Mouse (Mus musculus): ENCODE measurements around the gene Fis1. TPM values are rescaled to one million over a fixed set of nuclear protein-coding genes. Genes with fewer than 3 reads are reported as not detected.
A peak's percentile ranks its signal among the peaks of the same experiment; 100 is the strongest.

The Fis1 gene
- total RNA-seq, 2 experiments from 2014 or later, result 256 to 271 TPM

DNA sequence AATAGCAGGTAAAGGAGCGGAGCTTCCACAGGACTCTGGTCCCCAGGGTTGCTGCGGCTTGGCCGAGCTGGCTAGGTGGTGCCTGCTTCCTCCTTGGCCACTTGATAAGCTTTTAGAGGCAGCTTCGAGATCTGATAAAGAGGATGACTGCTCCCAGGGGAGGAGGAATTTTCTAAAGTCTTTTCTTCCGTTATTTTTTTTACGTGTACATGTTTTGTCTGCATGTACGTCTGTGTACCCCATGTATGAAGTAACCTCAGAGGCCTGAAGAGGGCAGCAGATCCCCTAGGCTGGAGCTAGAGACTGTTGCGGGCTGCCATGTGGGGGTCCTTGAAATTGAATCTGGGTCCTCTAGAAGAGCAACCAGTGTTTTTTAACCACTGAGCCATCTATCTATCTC, 27.9 kb downstream of the Fis1 start:
- no peak overlapping the region for H3K27ac ChIP-seq

DNA sequence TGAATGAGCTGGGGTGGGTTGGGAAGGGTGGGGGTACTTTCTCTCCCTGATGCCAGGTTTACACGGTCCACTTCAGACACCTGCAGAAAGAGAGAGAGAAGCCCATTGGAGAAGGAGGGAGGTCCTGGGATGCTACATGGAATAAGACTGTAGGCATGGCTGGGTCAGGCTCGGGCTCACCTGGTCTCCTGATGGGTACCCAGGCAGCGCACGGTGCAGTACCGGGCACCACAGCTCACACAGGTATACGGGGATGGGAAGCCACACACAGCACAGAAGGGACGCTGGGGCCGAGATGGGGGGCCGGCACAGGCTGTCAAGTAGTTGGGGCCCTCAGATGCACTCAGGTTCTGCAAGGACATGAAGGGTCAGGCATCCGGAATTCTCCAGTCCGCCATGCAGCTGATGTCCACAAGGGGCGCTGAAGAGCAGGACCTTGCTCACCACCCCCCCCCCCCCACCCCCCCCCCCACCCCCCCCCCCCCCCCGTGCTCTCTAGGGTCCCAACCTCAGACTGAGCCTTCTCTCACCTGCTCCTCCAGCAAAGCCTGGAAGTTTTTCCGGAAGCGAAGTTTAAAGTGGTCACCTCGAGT, 29.4 kb downstream of the Fis1 start:
- DNase-seq (ENCODE audit: extremely low spot score in 1 of 2, low spot score in 2 of 2), result no peak
- no peak overlapping the region for H3K4me3 ChIP-seq
- no peak overlapping the region for H3K27ac ChIP-seq
- TF ChIP-seq CTCF (IDR thresholded peaks at IDR 0.05), result peak; percentile 54
- intact Hi-C loops (cut with DNase I), result loop anchor here (10.0 kb wide), 1 partner anchor 622 kb away; the partner anchor contains the start of gene Mospd3

More for the DNA sequence above, 27.9 kb downstream of the Fis1 start:
- TF ChIP-seq CTCF (IDR thresholded peaks at IDR 0.05), result peak; percentile 44
- H3K4me3 ChIP-seq, result no peak overlapping the region
- DNase-seq (ENCODE audit: extremely low spot score in 1 of 2, low spot score in 2 of 2), result no peak
- intact Hi-C loops (cut with DNase I), result loop anchor here (10.0 kb wide), 1 partner anchor 624 kb away; the partner anchor contains the start of gene Mospd3

DNA sequence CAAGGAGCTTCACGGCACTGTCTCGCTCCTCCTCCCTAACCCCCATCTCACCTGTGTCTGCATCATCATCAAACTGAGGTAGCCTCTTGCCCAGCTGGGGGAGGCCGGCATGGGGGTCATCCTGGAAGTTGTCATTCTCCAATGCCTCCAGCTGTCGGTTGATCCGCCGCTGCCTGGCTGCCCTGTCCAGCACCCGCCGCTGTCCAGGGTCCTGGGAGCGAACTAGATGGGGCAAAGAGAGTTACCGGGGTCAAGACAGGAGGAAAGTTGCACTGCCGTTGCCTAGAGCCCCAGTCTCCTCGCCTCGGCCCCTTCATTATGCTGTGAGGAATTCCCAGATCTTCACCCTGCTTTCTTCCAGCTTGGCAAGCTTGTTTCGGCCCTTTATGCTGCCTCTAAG, 31.8 kb downstream of the Fis1 start:
- no peak for TF ChIP-seq CTCF (IDR thresholded peaks at IDR 0.05)
- H3K4me3 ChIP-seq, result no peak overlapping the region
- intact Hi-C loops (cut with DNase I), result loop anchor here (10.0 kb wide), 1 partner anchor 620 kb away; the partner anchor contains the start of gene Mospd3
- no peak for DNase-seq (ENCODE audit: extremely low spot score in 1 of 2, low spot score in 2 of 2)
- no peak overlapping the region for H3K27ac ChIP-seq

DNA sequence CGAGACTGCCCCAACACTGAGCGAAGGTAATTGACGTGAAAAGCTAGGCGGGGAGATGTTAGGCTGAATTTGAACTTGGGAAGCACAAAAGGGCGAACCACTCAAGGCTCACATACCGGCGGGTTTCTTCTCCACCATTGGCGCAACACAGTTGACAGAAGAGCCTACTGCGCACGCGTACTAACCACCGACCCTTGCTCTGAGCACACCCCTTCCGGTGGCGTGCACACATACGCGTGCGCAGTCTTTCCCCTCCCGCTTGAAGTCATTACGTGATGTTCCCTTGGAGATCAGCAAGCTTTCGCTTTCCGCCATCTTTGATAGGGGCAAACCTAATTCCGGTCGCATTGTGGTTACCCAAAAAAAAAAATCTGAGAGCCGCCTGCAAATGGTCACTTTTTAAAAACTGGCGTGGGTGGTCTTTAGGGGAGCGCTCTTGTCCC, 33.6 kb downstream of the Fis1 start, which contains the start of gene Plod3:
Gene Plod3 (plus strand): TSS at position 325 of the 443 bp plus-strand sequence.
- Histone ChIP-seq H3K27ac (peak within 1 kb of the TSS; percentile 98), H3K4me3 (peak within 1 kb of the TSS; percentile 76)
- TF ChIP-seq CTCF (IDR thresholded peaks at IDR 0.05), result no peak; the same call in 1 of the 2 replicates
- intact Hi-C loops (cut with DNase I), result loop anchor here (1.0 to 10.0 kb wide), 3 partner anchors 24 to 618 kb away; partner anchors contain the start of gene Mospd3
- peak; percentile 93 to 96 for DNase-seq (ENCODE audit: extremely low spot score in 1 of 2, low spot score in 2 of 2)

DNA sequence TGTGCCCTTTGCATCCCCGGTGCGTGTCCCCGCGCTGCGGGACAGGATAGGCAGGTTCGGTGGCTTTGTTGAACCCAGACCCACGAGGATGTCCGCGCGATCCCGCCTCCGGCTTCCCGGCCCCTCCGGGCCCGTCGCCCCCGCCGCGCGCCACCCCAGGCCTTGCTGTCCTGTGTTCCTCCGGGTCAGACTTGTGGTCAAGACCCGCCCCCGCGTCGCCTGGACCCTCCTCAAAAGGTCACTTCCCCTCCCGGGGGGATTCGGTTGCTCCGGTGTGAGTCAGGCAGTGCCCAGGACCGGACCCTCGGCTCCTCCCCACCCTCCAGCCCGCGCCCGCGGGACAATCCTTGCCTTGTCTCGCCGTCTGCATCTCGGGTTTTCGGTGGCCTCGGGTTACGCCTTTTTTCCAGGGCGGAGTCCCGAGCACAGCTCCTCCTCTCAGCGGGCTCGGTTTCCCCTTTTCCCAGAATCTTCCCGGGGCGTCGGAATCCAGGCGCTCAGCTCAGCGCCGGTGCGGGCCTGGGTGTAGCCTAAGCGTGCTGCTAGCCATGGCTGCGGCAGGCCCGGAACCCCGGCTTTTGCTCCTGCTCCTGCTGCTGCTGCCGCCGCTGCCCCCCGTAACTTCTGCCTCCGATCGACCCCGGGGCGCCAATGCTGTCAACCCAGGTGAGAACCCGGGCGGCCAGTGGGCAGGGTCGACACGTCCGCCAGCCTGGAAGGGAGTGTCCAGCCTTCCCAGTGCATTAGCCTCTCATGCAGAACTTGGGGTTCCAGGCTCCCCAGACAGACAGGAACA, 34.3 kb downstream of the Fis1 start:
- TF ChIP-seq CTCF (IDR thresholded peaks at IDR 0.05), result no peak
- intact Hi-C loops (cut with DNase I), result loop anchor here (10.0 kb wide), 1 partner anchor 617 kb away; the partner anchor contains the start of gene Mospd3
- DNase-seq (ENCODE audit: extremely low spot score in 1 of 2, low spot score in 2 of 2), result peak; percentile 73 to 78

DNA sequence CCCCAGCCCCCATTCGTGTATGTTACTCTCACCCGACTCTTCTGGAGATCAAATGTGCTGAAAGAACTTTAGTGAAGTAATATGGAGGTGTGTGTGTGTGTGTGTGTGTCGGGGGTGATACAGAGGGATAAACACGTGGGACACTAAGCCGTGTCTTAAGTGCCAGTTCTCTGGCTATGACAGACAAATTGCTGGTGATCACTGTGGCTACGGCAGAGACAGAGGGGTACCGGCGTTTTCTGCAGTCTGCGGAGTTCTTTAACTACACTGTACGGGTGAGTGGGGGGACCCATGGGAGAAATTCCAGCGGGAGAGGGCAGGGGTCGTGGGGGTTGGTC, 34.8 kb downstream of the Fis1 start, which contains the start of gene Znhit1:
Gene Znhit1 (minus strand): TSS at position 88 of the 338 bp plus-strand sequence.
- no peak for DNase-seq (ENCODE audit: extremely low spot score in 1 of 2, low spot score in 2 of 2)
- no peak for TF ChIP-seq CTCF (IDR thresholded peaks at IDR 0.05)
- intact Hi-C loops (cut with DNase I), result loop anchor here (10.0 kb wide), 1 partner anchor 617 kb away; the partner anchor contains the start of gene Mospd3
- Histone ChIP-seq H3K27ac (peak within 1 kb of the TSS; percentile 98), H3K4me3 (peak within 1 kb of the TSS; percentile 76)

More for the DNA sequence above, 34.3 kb downstream of the Fis1 start:
- H3K27ac ChIP-seq, result peak overlapping the region; percentile 98
- H3K4me3 ChIP-seq, result peak overlapping the region; percentile 76

DNA sequence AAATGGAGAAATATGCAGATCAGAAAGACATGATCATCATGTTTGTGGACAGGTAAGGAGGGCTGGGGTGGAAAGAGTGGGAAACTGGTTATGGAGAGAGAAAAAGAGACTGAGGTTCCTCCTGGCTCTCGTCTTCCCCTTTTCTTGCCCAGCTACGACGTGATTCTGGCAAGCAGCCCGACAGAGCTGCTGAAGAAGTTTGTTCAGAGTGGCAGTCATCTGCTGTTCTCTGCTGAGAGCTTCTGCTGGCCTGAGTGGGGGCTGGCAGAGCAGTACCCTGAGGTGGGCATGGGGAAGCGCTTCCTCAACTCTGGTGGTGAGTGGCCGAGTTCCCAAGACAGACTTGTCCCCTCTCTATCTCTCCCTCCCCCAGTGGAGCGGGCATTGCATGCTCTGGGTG, 35.3 kb downstream of the Fis1 start:
- peak overlapping the region; percentile 76 for H3K4me3 ChIP-seq
- no peak overlapping the region for H3K27ac ChIP-seq
- no peak for TF ChIP-seq CTCF (IDR thresholded peaks at IDR 0.05)
- intact Hi-C loops (cut with DNase I), result loop anchor here (10.0 kb wide), 1 partner anchor 616 kb away; the partner anchor contains the start of gene Mospd3
- DNase-seq (ENCODE audit: extremely low spot score in 1 of 2, low spot score in 2 of 2), result no peak

DNA sequence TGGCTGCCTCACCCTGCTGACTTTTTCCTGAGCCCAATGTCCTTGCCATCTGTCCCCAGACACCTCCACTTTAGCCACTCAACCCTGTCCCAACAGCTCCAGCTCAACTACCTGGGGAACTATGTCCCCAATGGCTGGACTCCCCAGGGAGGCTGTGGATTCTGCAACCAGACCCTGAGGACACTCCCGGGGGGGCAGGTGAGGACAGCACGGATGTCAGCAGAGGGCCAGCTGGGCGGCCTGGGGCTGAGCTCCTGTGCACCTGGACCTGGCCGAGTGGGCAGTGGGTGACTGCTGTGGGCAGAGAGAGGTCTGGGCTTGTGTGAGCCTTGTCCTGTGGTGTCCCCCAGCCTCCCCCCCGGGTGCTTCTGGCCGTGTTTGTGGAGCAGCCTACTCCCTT, 36.7 kb downstream of the Fis1 start:
- no peak for TF ChIP-seq CTCF (IDR thresholded peaks at IDR 0.05)
- Histone ChIP-seq H3K4me3 (no peak overlapping the region), H3K27ac (no peak overlapping the region)
- no peak for DNase-seq (ENCODE audit: extremely low spot score in 1 of 2, low spot score in 2 of 2)
- intact Hi-C loops (cut with DNase I), result loop anchor here (10.0 kb wide), 1 partner anchor 615 kb away; the partner anchor contains the start of gene Mospd3

DNA sequence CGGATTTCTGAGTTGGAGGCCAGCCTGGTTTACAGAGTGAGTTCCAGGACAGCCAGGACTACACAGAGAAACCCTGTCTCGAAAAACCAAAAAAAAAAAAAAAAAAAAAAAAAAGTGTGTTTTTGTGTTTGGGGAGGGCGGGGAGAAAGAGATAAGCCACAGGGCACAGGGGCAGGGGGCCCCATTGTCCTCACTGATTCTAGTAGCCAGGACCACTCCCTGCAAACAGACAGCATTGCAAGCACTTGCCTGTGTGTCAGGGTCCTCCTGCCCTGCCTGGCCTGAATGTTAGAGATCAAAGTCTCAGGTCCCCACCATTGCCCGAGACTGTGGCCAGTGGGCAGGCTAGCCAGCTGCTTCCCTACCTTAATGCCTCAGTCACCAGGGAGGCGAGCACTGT, 46.4 kb downstream of the Fis1 start:
- Histone ChIP-seq H3K4me3 (no peak overlapping the region), H3K27ac (no peak overlapping the region)
- TF ChIP-seq CTCF (IDR thresholded peaks at IDR 0.05), result no peak
- no peak for DNase-seq (ENCODE audit: extremely low spot score in 1 of 2, low spot score in 2 of 2)
- intact Hi-C loops (cut with DNase I), result no loop called here

DNA sequence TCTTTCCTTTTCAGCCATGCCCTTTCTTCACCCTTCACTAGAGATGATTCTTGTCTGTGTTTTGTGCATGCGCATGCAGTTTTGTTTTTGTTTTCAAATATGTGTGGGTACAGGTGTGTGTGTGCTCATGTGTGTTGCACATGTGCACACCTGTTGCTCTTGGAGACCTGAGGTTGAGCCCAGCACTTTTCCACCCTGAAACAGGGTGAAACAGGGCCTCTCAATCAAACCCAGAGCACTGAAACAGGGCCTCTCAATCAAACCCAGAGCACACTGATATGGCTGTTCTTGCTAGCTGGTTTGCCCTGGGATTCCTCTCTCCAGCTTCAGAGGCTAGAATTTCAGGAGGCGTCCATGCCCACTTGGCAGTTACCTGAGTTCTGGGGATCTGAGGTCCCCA, 47.5 kb downstream of the Fis1 start:
- TF ChIP-seq CTCF (IDR thresholded peaks at IDR 0.05), result no peak
- intact Hi-C loops (cut with DNase I), result no loop called here
- Histone ChIP-seq H3K27ac (no peak overlapping the region), H3K4me3 (no peak overlapping the region)
- no peak for DNase-seq (ENCODE audit: extremely low spot score in 1 of 2, low spot score in 2 of 2)

DNA sequence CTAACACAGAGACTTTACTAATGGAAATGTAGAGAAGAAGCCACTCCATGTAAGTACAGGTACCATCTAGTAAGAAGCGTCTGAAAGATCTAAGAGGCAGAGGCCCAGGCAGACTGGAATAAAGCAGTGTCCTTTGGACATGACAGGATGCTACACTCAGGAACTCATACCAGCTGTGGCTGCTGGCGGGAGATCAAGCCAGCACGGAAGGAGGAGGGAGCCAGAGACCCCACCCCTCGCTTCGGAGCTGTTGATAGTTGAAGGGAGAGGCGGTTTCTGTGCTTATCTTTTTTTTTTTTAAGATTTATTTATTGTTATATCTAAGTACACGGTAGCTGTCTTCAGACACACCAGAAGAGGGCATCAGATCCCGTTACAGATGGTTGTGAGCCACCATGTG, 54.2 kb downstream of the Fis1 start:
- DNase-seq (ENCODE audit: extremely low spot score in 1 of 2, low spot score in 2 of 2), result no peak
- Histone ChIP-seq H3K27ac (no peak overlapping the region), H3K4me3 (no peak overlapping the region)
- TF ChIP-seq CTCF (IDR thresholded peaks at IDR 0.05), result no peak
- intact Hi-C loops (cut with DNase I), result no loop called here

DNA sequence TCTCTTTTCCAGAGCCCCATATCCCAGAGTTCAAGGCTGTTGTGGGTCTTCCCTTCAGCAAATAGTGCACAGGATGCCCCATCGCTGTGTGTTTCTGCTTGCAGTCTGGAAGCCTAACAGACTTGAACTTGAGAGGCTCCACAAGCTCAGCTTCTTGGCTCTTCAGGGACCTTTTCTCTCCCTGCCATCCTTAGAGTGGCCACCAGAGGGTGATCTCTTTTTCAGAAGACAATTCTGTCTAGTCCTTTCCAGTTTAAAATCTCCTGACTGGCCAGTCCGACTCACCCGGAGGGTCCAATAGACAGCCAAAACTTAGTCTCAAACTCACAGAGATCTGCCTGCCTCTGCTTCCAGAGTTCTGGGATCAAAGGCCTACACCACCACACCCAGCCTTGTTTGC, 56.9 kb downstream of the Fis1 start:
- peak in 1 of 2 experiments; percentile 60 for DNase-seq (ENCODE audit: extremely low spot score in 1 of 2, low spot score in 2 of 2)
- Histone ChIP-seq H3K4me3 (no peak overlapping the region), H3K27ac (no peak overlapping the region)
- intact Hi-C loops (cut with DNase I), result no loop called here
- TF ChIP-seq CTCF (IDR thresholded peaks at IDR 0.05), result peak; percentile 78

All from left cerebral cortex, adult 2 months (tissue).